Mouse (Mus musculus): Measurements from ENCODE around the gene Trpv5.

DNA sequence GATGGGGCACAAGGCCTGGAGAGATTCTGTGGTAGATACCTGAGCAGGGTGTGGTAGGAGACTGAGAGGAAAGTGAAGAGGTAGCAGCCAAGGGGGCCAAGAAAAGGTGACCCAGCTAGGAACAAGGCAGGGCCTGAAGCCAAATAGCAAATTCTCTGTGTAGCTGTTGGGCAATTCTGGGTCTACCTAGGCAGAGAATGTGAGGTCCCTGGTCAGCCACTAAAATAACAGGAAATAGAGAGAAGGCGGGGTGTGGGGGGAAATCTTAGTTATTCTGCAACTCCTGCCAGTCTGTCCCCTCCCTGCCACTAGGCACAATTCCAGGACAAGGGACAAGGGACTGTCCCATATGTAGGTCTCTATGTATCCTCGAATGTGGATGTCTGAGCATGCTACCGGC, 37.3 kb downstream of the Trpv5 start:
- TF ChIP-seq CTCF (IDR thresholded peaks at IDR 0.05; ENCODE audit: low read depth) (no peak), EP300 (optimal IDR thresholded peaks at IDR 0.05) (no peak)
